Mouse (Mus musculus) adrenal gland, postnatal 4 days (tissue): Measurements from ENCODE around the gene Gpx1. TPM values are rescaled to one million over a fixed set of nuclear protein-coding genes. Genes with fewer than 3 reads are reported as not detected.
"Not testable (repeated sequence)": the region's sequence is repeated elsewhere in the genome, so short reads cannot be mapped to it uniquely, and the experiment has no call there.

ENCODE experiments used
- DNase-seq, 2 experiments: peaks; one replicate each; pipeline ENCODE4 v3.0.0; 2021 to 2022; ENCODE audit warnings: low spot score in 2 of 2, mixed read lengths in 2 of 2
- long read RNA-seq, 2 experiments: library from polyadenylated mRNA; stranded (forward); transcript quantifications; one replicate each; pipeline ENCODE4 v2.0.0; 2021
- total RNA-seq, 2 experiments: library from RNA; stranded (reverse); gene quantifications; 2 replicates each; pipeline ENCODE4 v1.2.3; 2021

The Gpx1 gene
- 100 to 1,000 TPM; 473 to 481 TPM for total RNA-seq
- long read RNA-seq, experiment 1, transcript Gpx1-201 (2 exons, 1,072 nt) = major isoform, 380 of 401 reads
- long read RNA-seq, experiment 1, transcript Gpx1-202 (2 exons, 787 nt) = minor isoform, 7 of 401 reads
- long read RNA-seq, experiment 1, partial matches to known transcripts = 0 of 401 reads
- long read RNA-seq, experiment 1, other reads (novel, unspliced or antisense) = 14 of 401 reads
- long read RNA-seq, experiment 2, transcript Gpx1-201 (2 exons, 1,072 nt) = major isoform, 349 of 394 reads
- long read RNA-seq, experiment 2, partial matches to known transcripts = 0 of 394 reads
- long read RNA-seq, experiment 2, other reads (novel, unspliced or antisense) = 42 of 394 reads

DNA sequence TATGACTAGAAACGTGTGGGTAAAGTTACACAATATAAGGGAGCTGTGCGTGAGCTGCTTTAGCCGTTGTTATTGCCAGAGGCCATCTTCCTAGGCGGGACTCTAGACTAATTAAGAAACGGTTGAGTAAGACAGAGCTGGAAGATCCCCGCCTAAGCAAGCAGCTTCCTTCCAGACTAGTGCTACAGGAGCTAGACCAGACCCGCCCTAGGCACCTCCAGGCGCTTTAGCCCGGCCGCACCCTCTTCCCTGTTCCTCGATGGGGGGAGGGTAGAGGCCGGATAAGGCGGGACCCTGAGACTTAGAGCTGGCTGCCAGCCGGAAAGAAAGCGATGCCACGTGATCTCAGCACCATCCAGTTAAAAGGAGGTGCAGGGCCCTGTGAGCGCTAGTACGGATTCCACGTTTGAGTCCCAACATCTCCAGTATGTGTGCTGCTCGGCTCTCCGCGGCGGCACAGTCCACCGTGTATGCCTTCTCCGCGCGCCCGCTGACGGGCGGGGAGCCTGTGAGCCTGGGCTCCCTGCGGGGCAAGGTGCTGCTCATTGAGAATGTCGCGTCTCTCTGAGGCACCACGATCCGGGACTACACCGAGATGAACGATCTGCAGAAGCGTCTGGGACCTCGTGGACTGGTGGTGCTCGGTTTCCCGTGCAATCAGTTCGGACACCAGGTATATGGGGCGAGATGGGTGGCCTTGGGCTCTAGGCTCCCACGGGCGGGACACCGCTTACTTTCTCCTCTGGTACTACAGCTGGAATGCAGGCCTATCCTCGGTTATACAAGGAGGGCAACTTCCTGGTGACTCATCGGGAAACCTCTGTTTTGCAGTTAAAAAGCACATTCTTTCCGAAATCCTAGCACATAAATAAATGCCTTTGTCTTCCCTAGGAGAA, at the start of gene Gpx1:
Gene Gpx1, plus strand, starts transcription at position 18 of the 896 bp plus-strand sequence.
- DNase-seq = peak; percentile 67 to 90

- DNase-seq = no peak
Measured at GRCm38 (mm10) chr9:108289347-108289746, 49.4 kb upstream of the Gpx1 start.

DNA sequence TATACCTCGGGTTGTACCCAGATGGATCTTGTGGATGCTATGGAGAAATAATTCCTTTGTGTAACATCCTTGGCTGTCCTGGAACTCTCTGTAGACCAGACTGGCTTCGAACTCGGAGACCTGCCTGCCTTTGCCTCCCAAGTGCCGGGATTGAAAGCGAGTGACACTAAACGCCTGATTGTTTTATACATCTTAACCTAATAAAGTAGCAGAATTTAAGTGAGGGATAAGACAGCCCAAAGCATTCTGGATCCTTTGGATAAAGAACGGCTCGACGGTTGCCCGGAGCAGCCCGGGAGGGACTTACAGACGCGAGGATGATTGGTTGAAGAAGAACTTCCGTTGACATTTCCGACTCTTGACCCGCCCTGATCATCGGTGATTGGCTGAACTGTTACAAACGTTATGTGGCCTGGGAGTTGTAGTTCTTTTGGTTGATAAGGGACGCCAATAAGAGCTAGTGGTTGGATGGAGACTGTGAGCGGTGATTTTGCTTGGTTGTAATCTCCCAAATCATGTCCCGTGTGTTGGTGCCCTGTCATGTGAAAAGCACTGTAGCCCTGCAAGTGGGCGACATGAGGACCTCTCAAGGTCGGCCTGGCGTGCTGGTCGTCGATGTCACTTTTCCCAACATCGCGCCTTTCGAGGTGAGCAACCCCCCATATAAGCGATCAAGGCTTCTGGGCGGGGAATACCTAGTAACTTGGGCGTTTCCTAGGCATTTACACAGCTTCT, 48.5 kb upstream of the Gpx1 start, which contains the start of gene Nicn1:
Gene Nicn1, plus strand, starts transcription at position 414 of the 735 bp plus-strand sequence.
- peak; percentile 37 to 78 for DNase-seq

- no peak for DNase-seq
Measured at GRCm38 (mm10) chr9:108290773-108291172, 47.9 kb upstream of the Gpx1 start.

DNA sequence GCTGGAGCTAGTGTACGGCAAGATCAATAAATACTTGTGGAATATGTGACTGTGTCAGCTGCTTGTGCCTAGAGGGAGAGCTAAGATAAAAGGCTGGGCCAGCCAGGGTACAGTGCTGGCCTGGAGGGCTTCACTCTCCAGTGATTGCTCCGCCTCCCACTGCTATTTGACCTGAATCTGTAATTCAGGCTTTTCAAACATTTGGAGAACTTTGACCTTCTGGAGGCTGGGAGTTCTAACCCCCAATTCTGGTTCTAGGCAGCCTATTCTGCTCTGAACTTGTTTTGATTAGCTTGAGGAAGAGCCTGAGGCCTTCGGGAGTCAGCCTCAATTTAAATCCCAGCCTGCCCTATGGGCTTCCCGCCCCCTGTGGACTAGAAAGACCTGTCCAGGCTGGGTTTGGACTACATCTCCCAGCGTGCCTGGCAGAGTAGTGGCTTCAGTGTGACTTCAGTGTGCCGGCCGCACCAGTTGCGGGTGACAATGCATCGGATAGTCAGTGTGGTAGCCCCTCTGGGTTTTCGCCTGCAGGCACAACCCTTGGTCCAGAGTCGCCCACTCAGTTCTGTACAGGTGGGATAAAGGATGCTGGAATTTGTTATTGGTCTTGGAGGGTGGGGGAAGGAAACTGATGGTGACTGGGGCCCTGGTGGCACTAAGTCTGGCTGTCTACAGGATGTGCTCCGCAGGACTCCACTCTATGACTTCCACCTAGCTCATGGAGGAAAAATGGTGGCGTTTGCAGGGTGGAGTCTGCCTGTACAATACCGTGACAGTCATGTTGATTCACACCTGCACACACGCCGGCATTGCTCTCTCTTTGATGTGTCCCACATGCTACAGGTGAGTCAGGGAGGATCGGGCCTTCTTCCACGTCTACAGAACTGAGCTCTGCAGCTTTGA, 42.0 kb upstream of the Gpx1 start, which contains the start of gene Amt:
Gene Amt, plus strand, starts transcription at position 401 of the 903 bp plus-strand sequence.
- DNase-seq = no peak

- no peak for DNase-seq
Measured at GRCm38 (mm10) chr9:108301853-108302252, 36.9 kb upstream of the Gpx1 start.

DNA sequence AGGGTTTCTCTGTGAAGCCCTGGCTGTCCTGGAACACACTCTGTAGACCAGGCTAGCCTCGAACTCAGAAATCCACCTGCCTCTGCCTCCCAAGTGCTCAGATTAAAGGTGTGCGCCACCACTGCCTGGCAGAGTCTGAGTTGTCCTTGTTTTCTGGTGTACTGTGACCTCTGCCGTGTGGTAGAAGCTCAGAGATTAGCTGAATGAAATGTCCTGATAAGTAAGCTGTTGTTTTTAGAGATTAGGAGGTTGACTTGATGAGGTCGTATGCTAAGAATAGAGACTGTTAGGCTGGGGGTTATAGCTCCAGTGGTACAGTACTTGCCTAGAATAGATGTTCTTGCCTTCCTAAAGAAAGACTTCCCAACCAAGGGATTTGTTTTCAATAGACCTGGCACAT, 34.0 kb upstream of the Gpx1 start:
- DNase-seq = no peak

DNA sequence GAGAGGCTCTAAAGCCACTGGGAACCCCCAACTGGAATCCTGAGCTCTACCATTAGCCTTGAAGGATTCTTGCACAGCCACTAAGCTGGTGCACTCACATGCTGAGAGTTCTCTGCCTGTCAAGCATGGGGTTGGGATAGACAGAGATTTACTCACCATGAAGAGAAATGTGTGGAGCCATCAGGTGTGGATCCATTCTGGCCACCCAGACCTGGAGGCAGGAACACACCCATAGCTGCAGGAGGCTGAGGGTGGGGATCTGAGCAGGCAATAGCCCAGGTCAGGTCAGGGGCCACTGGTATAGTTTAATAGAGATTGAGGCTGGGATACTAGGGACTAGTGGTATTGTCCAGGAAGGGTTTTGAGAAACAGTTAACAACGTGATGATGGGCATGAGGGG, 33.5 kb upstream of the Gpx1 start:
- DNase-seq = no peak

GRCm38 (mm10) chr9:108305629-108306520, 32.8 kb upstream of the Gpx1 start, which contains the start of the genes Rhoa and Tcta:
TSS of gene Rhoa (plus strand) at chr9:108306129.
TSS of gene Tcta (minus strand) at chr9:108306160.
- peak; percentile 89 to 96 for DNase-seq

- peak; percentile 65 to 70 for DNase-seq
Measured at GRCm38 (mm10) chr9:108306571-108306980, 32.1 kb upstream of the Gpx1 start.

DNA sequence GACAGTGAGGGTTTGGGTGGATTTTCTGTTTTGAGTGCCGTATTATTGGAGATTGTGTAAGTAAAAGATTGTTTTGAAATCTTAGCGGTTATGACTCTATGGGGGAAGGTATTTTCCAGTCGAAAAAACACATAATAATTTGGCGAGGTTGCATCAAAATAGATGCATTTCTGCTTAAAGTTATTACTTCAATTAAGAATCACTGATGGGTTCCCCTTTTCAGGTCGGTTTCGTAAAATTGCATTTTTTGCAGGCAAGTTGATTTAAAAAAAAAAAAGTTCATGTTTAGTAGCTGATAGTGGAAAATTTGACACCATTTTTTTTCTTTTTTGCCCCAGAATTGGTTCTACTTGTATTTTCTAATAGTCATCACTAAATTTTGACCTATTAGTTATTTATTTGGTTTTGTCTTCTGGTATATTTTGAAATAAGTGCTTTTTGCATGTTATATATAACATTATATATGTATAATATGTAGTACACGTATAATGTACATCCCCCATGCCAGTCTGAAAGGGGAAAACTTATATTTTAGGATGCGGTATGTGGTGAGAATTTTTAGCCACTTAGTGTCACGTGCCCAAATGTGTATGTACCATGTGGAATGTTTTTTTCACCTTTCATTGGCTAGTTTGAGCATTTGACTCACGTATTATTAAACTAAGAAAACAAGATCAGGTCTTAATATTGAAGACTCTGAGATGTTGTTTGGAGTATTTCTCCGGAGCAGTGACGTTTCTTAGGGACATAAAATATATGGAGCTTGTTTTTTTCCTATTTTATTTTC, 31.5 kb upstream of the Gpx1 start:
- DNase-seq = no peak

DNA sequence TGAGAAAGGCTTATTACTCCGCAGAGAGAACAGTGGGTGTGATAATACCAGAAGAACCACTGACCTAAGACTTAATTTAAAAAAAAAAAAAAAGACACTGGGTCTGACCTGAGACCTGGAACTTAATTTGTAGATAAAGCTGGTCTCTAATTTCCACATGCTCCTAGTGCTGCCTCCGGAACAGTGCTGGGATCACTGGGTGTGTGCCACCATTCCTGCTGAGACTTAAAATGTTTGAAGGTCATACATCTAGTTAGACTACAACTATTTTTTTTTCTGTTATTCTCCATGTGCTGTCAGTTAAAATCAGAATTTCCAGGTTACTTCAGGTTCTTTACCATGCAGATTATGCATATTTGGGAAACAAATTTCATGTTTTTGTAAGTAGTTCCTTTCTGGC, 30.6 kb upstream of the Gpx1 start:
- DNase-seq = no peak

DNA sequence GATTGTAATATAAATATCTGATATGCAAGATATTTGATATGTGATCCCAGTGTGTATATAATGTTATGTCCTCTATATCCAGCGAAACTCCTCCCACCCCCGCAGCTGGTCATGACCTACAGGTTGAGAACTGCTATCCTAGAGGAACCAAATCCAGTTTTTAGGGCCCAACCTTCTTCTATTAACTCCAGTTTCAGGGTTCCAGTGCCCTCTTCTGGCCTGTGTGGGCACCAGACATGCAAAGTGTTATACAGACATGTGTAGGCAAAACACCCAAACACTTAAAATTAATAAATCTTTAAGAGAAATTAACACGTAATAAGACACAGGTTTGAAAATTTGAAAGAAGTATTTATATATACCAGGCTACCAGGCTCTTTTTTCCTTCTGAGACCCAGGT, 21.1 kb upstream of the Gpx1 start:
- DNase-seq = no peak

GRCm38 (mm10) chr9:108318462-108318861, 20.2 kb upstream of the Gpx1 start:
- DNase-seq = no peak

DNA sequence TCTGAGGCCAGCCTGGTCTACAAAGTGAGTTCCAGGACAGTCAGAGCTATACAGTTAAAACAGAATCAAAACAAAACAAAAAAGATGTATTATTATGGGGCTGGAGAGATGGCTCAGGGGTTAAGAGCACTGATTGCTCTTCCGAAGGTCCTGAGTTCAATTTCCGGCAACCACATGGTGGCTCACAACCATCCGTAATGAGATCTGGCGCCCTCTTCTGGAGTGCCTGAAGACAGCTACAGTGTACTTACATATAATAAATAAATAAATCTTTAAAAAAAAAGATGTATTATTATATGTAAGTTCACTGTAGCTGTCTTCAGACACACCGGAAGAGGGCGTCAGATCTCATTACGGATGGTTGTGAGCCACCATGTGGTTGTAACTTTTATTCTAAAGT, 16.6 kb upstream of the Gpx1 start:
- DNase-seq = not testable (repeated sequence)

DNA sequence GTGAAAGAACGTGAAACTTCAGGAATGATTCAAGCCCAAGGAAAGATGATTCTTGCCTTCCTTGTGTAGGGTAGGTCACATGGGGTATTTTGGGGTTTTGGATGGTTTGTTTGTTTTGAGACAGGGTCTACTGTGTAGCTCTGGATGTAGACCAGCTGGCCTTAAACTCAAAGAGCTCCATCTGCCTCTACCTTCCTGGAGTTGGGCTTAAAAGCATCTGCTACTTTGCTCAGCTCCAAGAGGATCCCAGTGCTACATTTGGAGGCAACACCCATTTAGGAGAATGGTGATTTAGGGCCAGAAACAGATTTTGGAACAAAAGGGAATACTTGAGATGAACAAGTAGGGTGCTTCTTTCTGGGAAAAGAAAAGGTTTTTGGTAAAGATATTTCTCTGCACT, 13.9 kb upstream of the Gpx1 start:
- DNase-seq = no peak

DNA sequence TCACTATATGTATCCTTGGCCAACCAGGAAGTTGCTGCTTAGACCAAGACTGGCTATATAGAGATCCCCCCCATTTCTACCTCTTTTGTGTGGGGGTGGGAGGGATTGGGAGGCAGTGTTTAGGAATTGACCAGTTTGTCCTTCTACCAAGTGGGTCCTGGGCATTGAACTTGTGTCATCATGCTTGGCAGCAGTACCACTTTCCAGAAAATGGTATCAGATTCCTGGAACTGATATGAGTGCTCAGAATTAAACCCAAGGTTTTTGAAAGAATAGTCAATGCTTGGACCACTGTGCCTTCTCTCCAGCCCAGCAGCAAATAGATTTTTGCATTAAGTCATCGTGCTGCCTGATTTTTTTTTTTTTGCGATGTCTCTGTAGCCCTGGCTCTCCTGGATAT, 12.9 kb upstream of the Gpx1 start:
- DNase-seq = no peak

GRCm38 (mm10) chr9:108337848-108338550, 704 bp upstream of the Gpx1 start:
- DNase-seq = no peak
